Mouse (Mus musculus): Measurements from ENCODE around the gene Fam185a.

DNA sequence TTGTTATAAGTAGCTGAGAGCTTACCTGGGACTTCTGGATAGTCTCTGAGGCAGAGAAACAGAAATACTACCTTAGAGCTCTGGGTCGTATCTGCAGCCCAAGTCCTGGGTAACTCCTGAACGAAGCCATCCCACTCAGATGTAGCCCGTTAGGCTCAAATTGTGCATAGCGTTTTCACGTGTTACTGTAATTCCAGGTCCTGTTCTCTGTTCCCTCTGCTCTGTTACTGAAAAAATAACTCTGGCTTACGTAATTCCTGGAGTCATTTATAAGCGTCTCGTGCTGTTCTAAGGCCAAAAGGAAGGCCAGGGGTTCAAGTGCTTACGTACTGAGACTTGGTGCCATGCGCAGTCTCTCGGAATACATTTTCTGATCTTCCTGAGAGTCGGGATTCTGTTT is 43.3 kb downstream of the Fam185a start:
- TF ChIP-seq CTCF (IDR thresholded peaks at IDR 0.05; ENCODE audit: control insufficient read depth, insufficient read depth, insufficient read length) (no peak), CEBPB (IDR thresholded peaks at IDR 0.05; ENCODE audit: low read depth) (no peak), MYOD1 (IDR thresholded peaks at IDR 0.05; ENCODE audit: control insufficient read depth, insufficient read length, low read depth) (no peak), FOSL1 (IDR thresholded peaks at IDR 0.05; ENCODE audit: insufficient read depth, low read length, poor library complexity, severe bottlenecking) (no peak), MAX (IDR thresholded peaks at IDR 0.05) (no peak)
